Mouse (Mus musculus) brain, embryonic 14.5 days (tissue): ENCODE data around the gene Neurog2.

Source experiments
- CTCF ChIP-seq: fragments of 200-500 bp; IDR thresholded peaks from 2 replicates; pipeline ENCODE4 v1.5.1; 2012; ENCODE audit warnings: inconsistent platforms, mild to moderate bottlenecking, moderate library complexity, borderline replicate concordance; ENCODE audit not compliant: insufficient read depth, insufficient read length; ENCODE audit errors: extremely low read depth
- POLR2A ChIP-seq: fragments of 200-500 bp; IDR thresholded peaks from 2 replicates; pipeline ENCODE4 v1.6.1; 2012; ENCODE audit warnings: mild to moderate bottlenecking, inconsistent platforms, borderline replicate concordance; ENCODE audit not compliant: poor library complexity, insufficient read depth, insufficient read length, severe bottlenecking; ENCODE audit errors: extremely low read depth

- TF ChIP-seq CTCF (no peak), POLR2A (no peak)
Measured at GRCm38 (mm10) chr3:127646156-127646825, 13.4 kb downstream of the Neurog2 start.
